Mouse (Mus musculus): ENCODE measurements around the gene Wnt5b.

The Wnt5b gene

GRCm38 (mm10) chr6:119521482-119521900 lies 22.7 kb downstream of the Wnt5b start:
- DNase-seq: no peak

DNA sequence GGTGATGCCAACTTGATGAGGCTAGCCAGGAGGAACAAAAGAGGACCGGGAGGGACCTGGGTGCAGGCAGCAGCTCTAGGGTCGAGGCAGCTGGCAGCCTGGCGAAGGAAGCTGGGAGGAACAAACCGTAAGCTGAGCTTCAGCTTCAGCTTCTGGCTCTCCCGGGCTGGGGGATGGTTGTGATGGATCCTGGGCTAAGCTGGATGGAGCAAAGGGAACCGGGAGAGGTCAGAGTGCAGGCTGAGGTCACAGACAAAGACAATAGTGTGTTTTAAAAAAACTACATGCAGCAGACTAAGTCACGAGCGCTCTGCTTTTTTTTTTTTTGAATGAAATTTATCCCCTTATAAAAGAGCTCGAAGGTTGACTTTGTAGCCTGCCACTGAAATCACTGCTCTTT lies 23.4 kb downstream of the Wnt5b start:
- no peak for DNase-seq

DNA sequence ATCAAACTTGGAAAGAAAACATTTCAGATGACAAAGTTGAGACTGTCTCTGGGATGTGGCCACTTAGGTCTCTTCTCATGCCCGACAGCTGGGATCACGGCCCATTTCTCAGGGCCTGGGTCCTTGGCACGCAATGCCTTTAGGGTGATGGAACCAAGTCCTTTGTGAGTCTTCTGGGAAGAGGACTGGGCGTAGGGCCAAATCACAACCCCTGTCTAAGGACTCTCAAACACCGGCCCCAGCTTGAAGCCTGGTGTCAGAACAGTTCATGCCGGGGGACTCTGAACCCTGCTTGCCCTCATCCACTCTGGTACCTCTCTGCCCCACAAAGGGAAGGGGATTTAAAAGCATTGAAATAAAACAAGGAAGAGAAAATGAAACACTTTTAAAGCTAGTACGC lies 30.1 kb downstream of the Wnt5b start:
- DNase-seq: peak; percentile 50

DNA sequence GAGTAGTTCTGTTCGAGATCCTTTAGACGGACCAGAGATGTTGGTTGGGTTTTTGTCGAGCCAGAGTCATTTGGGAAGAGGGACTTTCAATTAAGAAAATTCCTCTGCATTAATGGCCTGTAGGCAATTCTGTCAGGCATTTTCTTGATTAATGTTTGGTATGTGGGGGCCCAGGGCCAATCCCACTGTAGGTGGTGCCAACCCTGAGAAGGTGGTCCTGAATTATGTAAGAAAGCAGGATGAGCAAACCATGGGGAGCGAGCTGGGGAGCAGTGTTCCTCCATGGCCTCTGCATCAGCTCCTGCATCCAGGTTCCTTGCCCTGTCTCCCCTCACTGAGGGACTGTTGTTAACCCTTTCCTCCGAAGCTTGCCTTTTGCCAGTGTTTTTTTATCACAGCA lies 30.7 kb downstream of the Wnt5b start:
- peak; percentile 18 for DNase-seq

GRCm38 (mm10) chr6:119512701-119513100 lies 31.4 kb downstream of the Wnt5b start:
- peak; percentile 53 for DNase-seq

DNA sequence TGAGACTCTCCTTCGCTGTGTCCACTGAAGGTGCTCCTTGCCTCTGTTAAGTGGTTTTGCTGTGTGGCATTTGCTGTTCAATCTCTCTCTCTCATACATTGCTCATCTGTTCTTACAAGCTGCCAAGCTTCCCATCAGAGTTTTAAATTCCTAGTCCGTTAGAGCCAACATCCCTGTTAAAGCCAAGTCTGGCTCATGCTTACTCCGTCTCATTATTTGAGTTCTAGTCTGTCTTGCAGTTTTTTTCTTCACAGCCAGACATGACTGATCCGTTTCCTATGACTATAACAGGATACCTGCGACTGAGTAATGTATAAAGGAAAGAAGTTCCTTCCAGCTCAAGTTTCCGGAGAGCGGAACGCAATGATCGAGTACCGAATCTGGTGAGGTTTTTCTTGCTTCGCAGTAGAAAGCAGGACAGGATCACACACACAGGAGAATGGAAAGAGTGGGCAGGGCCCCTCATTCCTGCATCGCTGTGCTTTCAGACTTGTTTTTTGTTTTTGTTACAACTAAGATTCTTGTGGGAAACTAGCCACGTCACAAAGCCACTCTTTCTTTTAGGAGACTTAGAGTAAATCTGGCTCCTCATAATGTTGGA lies 34.6 kb downstream of the Wnt5b start:
- no peak for DNase-seq

GRCm38 (mm10) chr6:119508634-119509375 lies 35.3 kb downstream of the Wnt5b start:
- DNase-seq: no peak

GRCm38 (mm10) chr6:119508221-119508620 lies 35.9 kb downstream of the Wnt5b start:
- DNase-seq: no peak

GRCm38 (mm10) chr6:119505525-119506225 lies 38.5 kb downstream of the Wnt5b start:
- DNase-seq: peak; percentile 24

- DNase-seq: no peak
These were observed 39.4 kb downstream of the Wnt5b start for GRCm38 (mm10) chr6:119504756-119505155.

DNA sequence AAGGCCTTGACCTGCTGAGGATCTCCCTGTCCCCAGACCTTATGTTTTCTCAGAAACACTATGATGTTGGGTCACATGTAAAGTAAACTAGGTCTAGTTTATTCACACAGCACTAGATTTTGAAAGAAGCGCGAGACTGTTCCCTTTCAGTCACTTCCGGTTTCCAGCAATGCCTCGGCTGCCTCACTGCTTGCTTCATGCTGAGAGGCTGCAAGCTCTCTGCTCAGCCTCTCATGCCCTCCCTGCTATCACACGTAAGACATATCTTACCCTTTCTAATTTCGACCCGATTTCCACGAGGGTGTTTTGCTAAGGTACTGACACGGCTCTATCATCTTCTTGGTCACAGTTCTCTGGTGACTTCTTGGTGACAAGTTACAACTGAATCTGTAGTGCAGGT lies 42.1 kb downstream of the Wnt5b start:
- DNase-seq: peak; percentile 18

GRCm38 (mm10) chr6:119500086-119500485 lies 44.1 kb downstream of the Wnt5b start:
- no peak for DNase-seq

GRCm38 (mm10) chr6:119499271-119499670 lies 44.9 kb downstream of the Wnt5b start:
- DNase-seq: peak; percentile 67

GRCm38 (mm10) chr6:119492630-119493014 lies 51.5 kb downstream of the Wnt5b start:
- DNase-seq: peak; percentile 62

GRCm38 (mm10) chr6:119491997-119492629 lies 52.0 kb downstream of the Wnt5b start:
- DNase-seq: peak; percentile 91

DNA sequence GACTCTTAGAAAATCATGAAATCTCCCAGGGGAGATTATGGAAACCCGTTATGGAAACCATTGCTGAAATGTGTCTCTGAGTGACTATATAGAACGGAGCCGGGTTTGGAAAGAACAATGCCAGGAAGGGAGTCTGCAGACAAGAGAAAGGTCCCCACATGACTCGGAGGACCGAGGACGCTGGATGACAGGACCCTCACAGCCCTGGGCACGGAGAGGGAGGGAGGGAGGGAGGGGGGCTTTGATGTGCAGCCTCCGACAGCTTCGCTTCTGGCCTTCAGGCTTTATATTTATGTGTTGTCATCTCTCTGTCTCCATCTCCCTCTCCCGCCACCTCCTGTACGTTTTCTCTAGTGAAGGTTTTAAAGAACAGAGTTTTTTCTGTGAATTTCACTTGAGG lies 53.1 kb downstream of the Wnt5b start:
- DNase-seq: peak; percentile 56

GRCm38 (mm10) chr6:119490549-119490948 lies 53.6 kb downstream of the Wnt5b start:
- peak; percentile 72 for DNase-seq

DNA sequence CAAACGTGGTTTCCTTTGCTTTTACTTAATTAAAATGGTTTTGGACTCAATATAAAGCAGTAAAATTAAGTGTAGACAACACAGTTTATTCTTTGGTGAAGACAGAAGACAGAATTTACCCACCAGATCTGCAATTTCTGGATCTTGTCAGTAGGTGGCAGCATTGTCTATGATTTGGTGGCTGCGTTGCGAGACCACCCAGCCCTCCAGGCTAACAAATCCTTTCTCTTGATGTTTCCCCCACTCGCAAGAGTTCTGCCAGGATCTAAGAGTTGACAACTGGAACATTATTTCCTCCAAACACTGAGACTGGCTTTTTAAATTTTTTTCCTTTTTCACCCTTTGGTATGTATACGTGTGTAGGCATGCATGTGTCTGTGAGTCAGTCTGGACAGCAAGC lies 54.4 kb downstream of the Wnt5b start:
- DNase-seq: peak; percentile 86

DNA sequence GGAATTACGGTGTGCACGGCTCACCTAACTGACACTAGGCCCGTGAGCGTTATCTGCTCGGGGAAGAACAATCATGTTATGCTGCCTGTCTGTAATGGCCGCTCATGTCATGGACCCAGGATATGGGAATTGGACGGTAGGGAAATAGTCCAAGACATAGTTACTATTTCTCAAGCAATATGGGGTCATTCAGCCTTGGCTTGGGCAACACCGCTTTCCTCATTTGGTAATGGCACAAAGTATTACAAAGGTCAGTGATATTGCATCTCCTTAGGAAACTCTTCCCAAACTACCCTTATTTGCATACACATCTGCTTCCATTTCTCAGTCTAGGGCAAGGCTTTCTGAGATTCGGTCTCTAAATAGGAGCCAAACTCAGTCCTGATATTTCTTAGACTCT lies 56.5 kb downstream of the Wnt5b start:
- DNase-seq: no peak

GRCm38 (mm10) chr6:119487085-119487458 lies 57.1 kb downstream of the Wnt5b start:
- DNase-seq: no peak

- DNase-seq: peak; percentile 64
These were observed 57.6 kb downstream of the Wnt5b start for GRCm38 (mm10) chr6:119486381-119487084.

DNA sequence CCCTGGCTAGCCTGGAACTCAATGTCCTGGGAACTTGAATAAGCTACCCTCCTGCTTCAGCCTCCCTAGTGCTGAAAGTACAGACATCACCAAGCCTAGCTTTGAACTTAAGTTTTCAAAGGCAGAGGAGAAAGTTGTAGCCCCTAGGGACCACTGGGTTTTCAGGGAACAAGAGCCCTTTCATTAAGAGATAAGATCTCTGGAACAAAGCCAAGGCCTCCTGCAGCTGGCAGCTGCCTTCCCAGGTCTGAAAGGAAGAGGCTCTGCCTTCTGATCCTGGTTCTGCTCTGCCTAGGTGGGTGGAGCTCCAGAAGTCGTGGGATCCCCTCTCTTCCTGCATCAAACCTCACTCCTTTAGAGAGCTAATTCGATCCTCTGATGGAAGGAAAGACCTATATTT lies 58.7 kb downstream of the Wnt5b start:
- peak; percentile 78 for DNase-seq

All from retina, postnatal 1 day (tissue).